Mouse (Mus musculus) C2C12 (cell line): ENCODE measurements at regions not wholly inside any gene's neighbourhood (a gene's known extent, or its start where the extent isn't known, plus 50 kb on each side); places are given as distances from the start of the nearest gene placed in this dataset.

Source experiments
- H3K27me3 ChIP-seq: one replicate; pipeline ENCODE4 v1.6.1; 2011; ENCODE audit not compliant: control insufficient read depth, insufficient read depth, insufficient read length
- H3K36me3 ChIP-seq: one replicate; pipeline ENCODE4 v1.6.1; 2011; ENCODE audit not compliant: control insufficient read depth, insufficient read depth
- H3K4me3 ChIP-seq: one replicate; pipeline ENCODE4 v1.5.1; 2011; ENCODE audit warnings: mild to moderate bottlenecking, control low read depth; ENCODE audit not compliant: poor library complexity, insufficient read depth, severe bottlenecking
- H3K79me2 ChIP-seq: one replicate; pipeline ENCODE4 v1.6.1; 2011; ENCODE audit not compliant: control insufficient read depth, insufficient read depth
- H3K79me3 ChIP-seq: one replicate; pipeline ENCODE4 v1.6.1; 2011; ENCODE audit warnings: low read depth, control low read depth
- H3ac ChIP-seq: one replicate; pipeline ENCODE3; 2011; ENCODE audit warnings: low read depth; ENCODE audit not compliant: control insufficient read depth, insufficient read length
- CEBPB ChIP-seq: IDR thresholded peaks from one replicate; pipeline ENCODE4 v1.6.1; 2011; ENCODE audit warnings: low read depth, mild to moderate bottlenecking, control low read depth, moderate library complexity
- CTCF ChIP-seq: IDR thresholded peaks from one replicate; pipeline ENCODE4 v1.5.1; 2011; ENCODE audit not compliant: control insufficient read depth, insufficient read depth, insufficient read length
- FOSL1 ChIP-seq: IDR thresholded peaks from one replicate; pipeline ENCODE4 v1.8.0; 2011; ENCODE audit warnings: mild to moderate bottlenecking, low read length; ENCODE audit not compliant: poor library complexity, insufficient read depth, severe bottlenecking
- MAX ChIP-seq: IDR thresholded peaks from one replicate; pipeline ENCODE4 v1.6.1; 2011; ENCODE audit warnings: mild to moderate bottlenecking, control low read depth
- MYOD1 ChIP-seq: IDR thresholded peaks from one replicate; pipeline ENCODE4 v1.6.1; 2011; ENCODE audit warnings: low read depth; ENCODE audit not compliant: control insufficient read depth, insufficient read length
- MYOG ChIP-seq: IDR thresholded peaks from one replicate; pipeline ENCODE4 v1.6.1; 2011; ENCODE audit not compliant: control insufficient read depth, insufficient read length; ENCODE audit errors: extremely low read depth
- USF1 ChIP-seq: IDR thresholded peaks from one replicate; pipeline ENCODE4 v1.6.1; 2011; ENCODE audit warnings: low read depth, mild to moderate bottlenecking, control low read depth, moderate library complexity

- no peaks in the 10 kb centered on the region for H3K79me2 ChIP-seq
- TF ChIP-seq MYOD1, result no peak
- no peak for TF ChIP-seq MYOG
- TF ChIP-seq CTCF, result no peak
- no peak for TF ChIP-seq FOSL1
- no peak for TF ChIP-seq USF1
- TF ChIP-seq CEBPB, result no peak
- no peak for TF ChIP-seq MAX
Measured at GRCm38 (mm10) chr12:13129677-13130082, 119.3 kb downstream of the Ddx1 start.

GRCm38 (mm10) chr12:13127407-13127806, 121.6 kb downstream of the Ddx1 start:
- Histone ChIP-seq H3K79me3 (no peaks in the 10 kb centered on the region), H3K4me3 (no peak overlapping the region), H3ac (no peak overlapping the region), H3K36me3 (no peaks in the 10 kb centered on the region), H3K27me3 (no peaks in the 10 kb centered on the region), H3K79me2 (no peaks in the 10 kb centered on the region)
- no peak for TF ChIP-seq MYOD1
- TF ChIP-seq MYOG, result no peak
- TF ChIP-seq CTCF, result no peak
- no peak for TF ChIP-seq FOSL1
- TF ChIP-seq CEBPB, result no peak
- no peak for TF ChIP-seq USF1
- TF ChIP-seq MAX, result no peak

More at GRCm38 (mm10) chr12:13129677-13130082, 119.3 kb downstream of the Ddx1 start:
- Histone ChIP-seq H3K36me3 (no peaks in the 10 kb centered on the region), H3ac (no peak overlapping the region), H3K27me3 (no peaks in the 10 kb centered on the region), H3K4me3 (no peak overlapping the region), H3K79me3 (no peaks in the 10 kb centered on the region)

- Histone ChIP-seq H3K27me3 (no peaks in the 10 kb centered on the region), H3K4me3 (no peak overlapping the region), H3K36me3 (no peaks in the 10 kb centered on the region), H3K79me2 (no peaks in the 10 kb centered on the region), H3K79me3 (no peaks in the 10 kb centered on the region), H3ac (no peak overlapping the region)
- TF ChIP-seq CTCF (no peak), FOSL1 (no peak), MAX (no peak), USF1 (no peak), CEBPB (no peak), MYOG (no peak), MYOD1 (no peak)
Measured at GRCm38 (mm10) chr12:13125054-13125453, 124.0 kb downstream of the Ddx1 start.

- Histone ChIP-seq H3K4me3 (no peak overlapping the region), H3K27me3 (no peaks in the 10 kb centered on the region), H3ac (no peak overlapping the region), H3K79me2 (no peaks in the 10 kb centered on the region), H3K36me3 (no peaks in the 10 kb centered on the region), H3K79me3 (no peaks in the 10 kb centered on the region)
- TF ChIP-seq MYOD1 (no peak), MAX (no peak), FOSL1 (no peak)
Measured at GRCm38 (mm10) chr12:13122282-13122681, 126.7 kb downstream of the Ddx1 start.

GRCm38 (mm10) chr12:13120581-13120980, 128.4 kb downstream of the Ddx1 start:
- Histone ChIP-seq H3K79me2 (no peaks in the 10 kb centered on the region), H3K79me3 (no peaks in the 10 kb centered on the region), H3K4me3 (no peak overlapping the region), H3K36me3 (no peaks in the 10 kb centered on the region), H3K27me3 (no peaks in the 10 kb centered on the region), H3ac (no peak overlapping the region)
- TF ChIP-seq MYOG (no peak), CTCF (no peak), MAX (no peak), CEBPB (no peak), USF1 (no peak), FOSL1 (no peak), MYOD1 (no peak)

GRCm38 (mm10) chr12:13119653-13120052, 129.4 kb downstream of the Ddx1 start:
- H3K36me3 ChIP-seq, result no peaks in the 10 kb centered on the region
- no peak for TF ChIP-seq USF1
- no peak for TF ChIP-seq MAX
- TF ChIP-seq CEBPB, result no peak
- TF ChIP-seq CTCF, result no peak
- no peak for TF ChIP-seq MYOD1
- TF ChIP-seq FOSL1, result no peak
- TF ChIP-seq MYOG, result no peak
- H3K79me3 ChIP-seq, result no peaks in the 10 kb centered on the region
- no peak overlapping the region for H3K4me3 ChIP-seq
- H3ac ChIP-seq, result no peak overlapping the region
- no peaks in the 10 kb centered on the region for H3K27me3 ChIP-seq
- no peaks in the 10 kb centered on the region for H3K79me2 ChIP-seq
